Mouse (Mus musculus) spleen, embryonic (tissue): ENCODE data around the gene Foxm1.

Experiments
- CTCF ChIA-PET: fragments of 350-600 bp; sonication (Branson Sonifier 250); formaldehyde crosslinking; loops from one replicate; lab custom pipeline; 2022; lab: Charles Lee

Foxm1 gene

DNA sequence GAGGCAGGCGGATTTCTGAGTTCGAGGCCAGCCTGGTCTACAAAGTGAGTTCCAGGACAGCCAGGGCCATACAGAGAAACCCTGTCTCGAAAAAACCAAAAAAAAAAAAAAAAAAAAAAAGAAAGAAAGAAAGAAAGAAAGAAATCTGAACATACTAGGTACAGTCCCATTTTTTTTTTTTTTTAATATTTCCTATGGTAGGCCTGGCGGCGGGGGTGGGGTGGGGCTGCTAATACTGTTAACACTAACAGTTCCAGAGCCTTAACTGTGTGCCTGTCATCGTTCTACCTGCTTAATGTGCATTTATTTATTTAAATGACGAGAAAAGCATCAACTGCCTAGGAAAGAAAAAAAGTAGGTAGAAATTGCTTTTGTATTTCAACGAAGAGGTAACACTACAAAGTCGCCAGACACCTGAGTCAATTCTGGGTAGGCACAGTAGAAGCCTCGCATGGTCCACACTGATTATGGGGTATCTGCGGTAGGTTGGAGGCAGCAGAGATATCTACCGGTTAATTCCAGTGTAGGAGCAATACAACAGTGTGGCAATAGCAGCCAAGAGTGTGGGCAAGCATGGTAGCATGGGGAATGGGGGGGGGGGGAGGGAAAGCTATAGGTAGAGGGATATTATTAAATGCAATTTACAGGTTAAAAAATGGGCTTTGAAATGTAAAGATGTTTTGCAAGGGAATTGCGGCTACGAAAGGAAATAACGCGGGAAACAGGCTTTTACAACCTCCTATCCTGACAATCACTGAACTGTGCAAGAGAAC lies 60.9 kb downstream of the Foxm1 start:
- CTCF ChIA-PET = no interaction called here

DNA sequence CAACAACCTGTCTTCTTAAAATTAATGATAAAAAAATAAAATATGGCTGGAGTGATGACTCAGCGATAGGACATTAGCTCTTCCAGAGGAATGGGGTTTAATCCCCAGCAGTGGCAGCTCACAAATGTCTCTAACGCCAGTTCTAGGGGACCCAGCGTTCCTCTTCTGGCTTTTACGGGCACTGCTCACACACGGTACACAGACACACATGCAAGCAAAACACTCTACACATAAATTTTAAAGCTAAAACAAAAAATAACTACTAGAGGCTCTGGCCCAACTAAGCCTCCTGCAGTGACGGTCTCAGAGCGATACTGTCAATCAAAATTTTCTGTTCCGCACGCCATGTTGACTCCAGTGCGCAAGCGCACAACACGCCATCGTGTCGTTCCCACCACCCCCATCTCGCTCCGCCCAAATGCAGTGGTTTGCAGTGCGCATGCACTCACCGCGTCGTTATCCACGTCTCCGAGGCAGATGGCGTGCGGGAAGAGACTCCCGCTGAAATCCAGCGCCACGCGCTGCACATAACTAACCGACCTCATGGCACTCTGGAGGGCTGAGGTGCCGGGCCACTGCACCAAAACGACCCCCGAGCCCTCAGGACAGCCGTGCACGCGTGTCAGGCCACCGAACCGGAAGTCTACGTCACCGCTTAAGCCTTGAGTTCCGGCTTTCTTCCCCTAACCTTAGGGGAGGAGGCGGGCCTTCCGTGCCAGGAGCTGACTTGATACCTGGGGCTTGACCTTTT lies 61.7 kb downstream of the Foxm1 start, which contains the start of gene Itfg2:
Gene Itfg2, minus strand, starts transcription at position 663 of the 751 bp plus-strand sequence.
- CTCF ChIA-PET = interaction anchor here (0.6 kb wide), 1 partner anchor 224 kb away, joined by 3 read pairs; no protein-coding TSS in a partner anchor

DNA sequence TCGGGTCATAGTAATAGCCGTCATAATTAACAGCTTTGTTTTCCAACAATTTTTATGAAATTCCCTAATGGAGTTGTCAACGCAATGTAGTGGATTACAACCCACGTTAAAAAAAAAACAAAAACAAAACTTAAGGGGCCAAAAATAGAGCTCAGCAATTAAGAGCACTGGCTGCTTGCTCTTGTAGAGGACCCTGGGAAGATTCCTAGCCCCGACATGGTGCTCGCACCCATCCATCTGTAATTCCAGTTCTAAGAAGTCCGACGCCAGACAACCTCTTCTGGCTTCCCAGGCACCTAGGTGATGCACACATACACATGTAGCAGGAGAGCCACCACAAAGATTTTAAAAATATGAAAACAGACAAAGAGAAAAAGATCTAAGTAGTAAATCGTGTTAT lies 62.3 kb downstream of the Foxm1 start:
- CTCF ChIA-PET = interaction anchor here (0.6 kb wide), 2 partner anchors 223 to 1485 kb away, joined by 3 read pairs; partner anchors contain the start of gene D6Wsu163e
